Mouse (Mus musculus): Measurements from ENCODE around the gene Phlpp1. TPM values are rescaled to one million over a fixed set of nuclear protein-coding genes. Genes with fewer than 3 reads are reported as not detected.
A peak's percentile ranks its signal among the peaks of the same experiment; 100 is the strongest.

Gene Phlpp1
- polyA plus RNA-seq, 1 experiment from 2014 or later = 5.5 TPM

DNA sequence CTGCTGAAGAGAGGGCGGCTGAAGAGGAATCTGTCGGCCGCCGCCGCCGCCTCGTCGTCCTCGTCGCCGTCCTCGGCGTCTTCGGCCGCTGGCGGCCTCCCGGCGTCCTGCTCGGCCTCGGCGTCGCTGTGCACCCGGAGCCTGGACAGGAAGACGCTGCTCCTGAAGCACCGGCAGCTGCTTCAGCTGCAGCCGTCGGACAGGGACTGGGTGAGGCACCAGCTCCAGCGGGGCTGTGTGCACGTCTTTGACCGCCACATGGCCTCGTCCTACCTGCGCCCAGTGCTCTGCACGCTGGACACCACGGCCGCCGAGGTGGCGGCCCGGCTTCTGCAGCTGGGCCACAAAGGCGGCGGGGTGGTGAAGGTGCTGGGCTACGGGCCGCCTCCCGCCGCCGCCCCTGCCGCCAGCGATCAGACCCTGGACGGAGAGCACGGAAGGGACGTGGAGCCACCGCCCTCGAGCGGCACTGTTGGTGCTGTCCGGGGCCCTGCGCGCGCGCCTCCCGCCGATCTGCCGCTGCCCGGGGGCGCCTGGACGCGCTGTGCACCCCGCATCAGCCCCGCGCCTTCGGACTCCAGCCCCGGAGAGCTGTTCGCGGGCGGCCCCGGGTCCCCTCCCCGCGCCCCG is 864 bp downstream of the Phlpp1 start:
- peak overlapping the region; percentile 92 for H3K4me3 ChIP-seq
- 0% methylated on average over 60 of the region's 77 CpGs for WGBS
- H3K4me1 ChIP-seq = peaks cover 58% of the 10 kb centered on the region
- no peaks in the 10 kb centered on the region for H3K27me3 ChIP-seq (ENCODE audit: poor library complexity, severe bottlenecking)
- H3K9me3 ChIP-seq = no peaks in the 10 kb centered on the region
- peak; percentile 61 for DNase-seq (ENCODE audit: extremely low spot score, low spot score)
- H3K27ac ChIP-seq = peak overlapping the region; percentile 97
- H3K36me3 ChIP-seq (replicated peaks) = no peaks in the 10 kb centered on the region

DNA sequence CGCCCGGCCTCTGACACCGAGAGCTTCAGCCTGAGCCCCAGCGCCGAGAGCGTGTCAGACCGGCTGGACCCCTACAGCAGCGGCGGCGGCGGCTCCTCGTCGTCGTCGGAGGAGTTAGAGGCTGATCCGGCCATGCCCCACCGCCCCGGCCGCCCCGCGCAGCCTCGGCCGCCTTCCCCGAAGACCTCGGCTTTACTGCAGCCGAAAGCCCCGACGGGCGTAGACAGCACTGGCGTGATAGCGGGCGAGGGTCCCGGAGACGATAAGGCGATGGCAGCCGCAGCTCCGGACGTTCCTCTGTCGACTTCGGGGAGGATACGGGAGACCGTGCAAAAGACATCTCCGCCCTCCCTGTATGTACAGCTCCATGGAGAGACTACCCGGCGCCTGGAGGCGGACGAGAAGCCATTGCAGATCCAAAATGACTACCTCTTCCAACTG is 1.4 kb downstream of the Phlpp1 start:
- no peaks in the 10 kb centered on the region for H3K27me3 ChIP-seq (ENCODE audit: poor library complexity, severe bottlenecking)
- no peaks in the 10 kb centered on the region for H3K36me3 ChIP-seq (replicated peaks)
- 2% methylated on average over 47 of the region's 47 CpGs for WGBS
- DNase-seq (ENCODE audit: extremely low spot score, low spot score) = peak; percentile 50
- peak overlapping the region; percentile 92 for H3K4me3 ChIP-seq
- peak overlapping the region; percentile 97 for H3K27ac ChIP-seq
- H3K9me3 ChIP-seq = no peaks in the 10 kb centered on the region
- H3K4me1 ChIP-seq = peaks cover 64% of the 10 kb centered on the region

DNA sequence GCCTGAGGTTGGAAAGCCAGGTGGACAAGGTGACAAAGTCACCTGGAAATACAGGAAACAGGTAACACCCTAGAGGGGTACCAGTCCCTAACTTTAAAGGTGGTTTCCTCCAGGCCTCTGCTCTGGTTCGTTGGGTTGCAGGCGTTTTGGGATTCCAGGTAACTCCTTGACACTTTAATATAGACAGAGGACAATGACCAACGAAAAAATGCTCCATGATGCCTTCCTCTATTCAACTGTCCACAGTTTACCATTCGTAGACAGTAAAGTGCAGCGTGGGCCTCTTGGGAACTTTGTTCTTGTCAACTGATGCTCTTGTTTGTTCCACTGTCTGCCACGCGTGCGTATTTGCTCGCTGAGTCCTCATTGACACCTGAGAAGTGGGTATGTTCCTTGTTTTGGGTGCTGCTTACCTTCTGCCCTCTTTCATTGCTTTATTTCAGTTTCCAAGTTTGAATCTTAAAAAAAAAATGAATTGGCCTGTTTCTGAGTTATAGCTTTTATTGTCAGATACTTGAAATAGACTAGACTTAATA is 2.1 kb downstream of the Phlpp1 start:
- H3K4me1 ChIP-seq = peaks cover 71% of the 10 kb centered on the region
- no peaks in the 10 kb centered on the region for H3K27me3 ChIP-seq (ENCODE audit: poor library complexity, severe bottlenecking)
- 50% methylated on average over 9 of the region's 9 CpGs for WGBS
- DNase-seq (ENCODE audit: extremely low spot score, low spot score) = no peak
- H3K27ac ChIP-seq = peak overlapping the region; percentile 97; the same call in 1 of the 2 replicates
- H3K4me3 ChIP-seq = peak overlapping the region; percentile 92
- no peaks in the 10 kb centered on the region for H3K9me3 ChIP-seq
- H3K36me3 ChIP-seq (replicated peaks) = no peaks in the 10 kb centered on the region

DNA sequence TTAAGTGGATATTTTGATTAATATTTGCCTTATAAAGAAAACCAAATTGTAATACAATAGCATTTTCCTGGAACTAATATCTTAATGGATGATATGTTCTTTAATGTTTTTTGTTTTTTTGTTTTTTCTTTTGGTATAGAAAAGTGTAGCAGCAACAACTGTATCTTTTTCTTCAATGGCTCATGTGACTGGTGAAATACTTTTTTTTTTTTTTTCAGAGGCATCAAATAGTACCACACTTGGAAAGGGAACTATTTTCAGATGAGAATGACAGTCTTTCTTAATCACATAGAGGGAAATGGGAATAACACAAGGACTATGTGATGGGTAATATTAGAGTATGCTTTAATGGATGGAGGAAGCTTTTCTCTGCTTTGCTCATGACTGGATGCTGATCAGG is 3.0 kb downstream of the Phlpp1 start:
- Histone ChIP-seq H3K4me1 (peaks cover 78% of the 10 kb centered on the region), H3K9me3 (no peaks in the 10 kb centered on the region), H3K27me3 (ENCODE audit: poor library complexity, severe bottlenecking) (no peaks in the 10 kb centered on the region), H3K36me3 (replicated peaks) (no peaks in the 10 kb centered on the region), H3K4me3 (peak overlapping the region; percentile 92), H3K27ac (no peak overlapping the region)
- DNase-seq (ENCODE audit: extremely low spot score, low spot score) = no peak

DNA sequence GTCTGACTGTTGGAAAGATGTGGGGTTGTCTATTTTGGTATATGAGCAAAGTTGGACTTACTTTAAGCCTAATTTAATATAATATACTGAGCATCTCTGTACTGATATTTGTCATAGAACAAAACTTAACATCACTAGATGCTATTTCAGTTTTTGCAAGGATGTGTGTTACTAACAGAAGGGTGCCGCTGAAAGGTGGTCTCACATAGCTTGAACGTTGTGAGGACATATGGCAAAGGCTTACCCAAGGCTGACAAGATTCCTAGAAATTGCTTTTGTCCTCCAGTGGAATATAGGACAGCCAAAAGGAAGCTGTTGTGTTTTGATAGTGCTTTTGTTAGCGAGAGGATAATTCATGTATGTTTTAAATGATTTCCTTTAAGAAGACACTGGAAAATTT is 3.8 kb downstream of the Phlpp1 start:
- H3K27ac ChIP-seq = no peak overlapping the region
- peaks cover 79% of the 10 kb centered on the region for H3K4me1 ChIP-seq
- DNase-seq (ENCODE audit: extremely low spot score, low spot score) = no peak
- 77% methylated on average over 3 of the region's 3 CpGs for WGBS
- H3K4me3 ChIP-seq = peak overlapping the region; percentile 92
- no peaks in the 10 kb centered on the region for H3K27me3 ChIP-seq (ENCODE audit: poor library complexity, severe bottlenecking)
- H3K9me3 ChIP-seq = no peaks in the 10 kb centered on the region
- H3K36me3 ChIP-seq (replicated peaks) = no peaks in the 10 kb centered on the region

DNA sequence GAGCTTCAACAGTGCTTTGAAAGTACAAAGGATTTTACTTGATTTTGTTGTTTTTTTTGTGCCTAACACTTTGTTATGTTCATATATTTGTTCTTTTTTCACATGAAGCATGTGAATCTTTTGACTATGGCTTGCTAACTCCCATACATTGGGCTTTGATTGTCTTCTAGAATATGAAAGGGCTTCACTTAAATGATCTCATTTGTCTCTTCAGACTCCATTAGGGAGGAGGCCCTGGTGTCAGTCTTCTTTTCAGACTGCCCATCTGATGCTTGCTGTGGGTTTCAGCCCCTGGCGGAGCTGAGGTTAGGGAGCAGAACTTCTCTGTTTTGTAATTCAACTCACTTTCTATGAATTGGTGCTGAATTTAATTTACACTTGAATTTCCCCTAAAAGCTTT is 5.2 kb downstream of the Phlpp1 start:
- Histone ChIP-seq H3K36me3 (replicated peaks) (no peaks in the 10 kb centered on the region), H3K27ac (no peak overlapping the region), H3K4me1 (peaks cover 73% of the 10 kb centered on the region), H3K9me3 (no peaks in the 10 kb centered on the region), H3K4me3 (peak overlapping the region; percentile 23; the same call in 1 of the 2 replicates), H3K27me3 (ENCODE audit: poor library complexity, severe bottlenecking) (no peaks in the 10 kb centered on the region)
- DNase-seq (ENCODE audit: extremely low spot score, low spot score) = no peak
- 35% methylated on average over 1 of the region's 1 CpGs for WGBS

DNA sequence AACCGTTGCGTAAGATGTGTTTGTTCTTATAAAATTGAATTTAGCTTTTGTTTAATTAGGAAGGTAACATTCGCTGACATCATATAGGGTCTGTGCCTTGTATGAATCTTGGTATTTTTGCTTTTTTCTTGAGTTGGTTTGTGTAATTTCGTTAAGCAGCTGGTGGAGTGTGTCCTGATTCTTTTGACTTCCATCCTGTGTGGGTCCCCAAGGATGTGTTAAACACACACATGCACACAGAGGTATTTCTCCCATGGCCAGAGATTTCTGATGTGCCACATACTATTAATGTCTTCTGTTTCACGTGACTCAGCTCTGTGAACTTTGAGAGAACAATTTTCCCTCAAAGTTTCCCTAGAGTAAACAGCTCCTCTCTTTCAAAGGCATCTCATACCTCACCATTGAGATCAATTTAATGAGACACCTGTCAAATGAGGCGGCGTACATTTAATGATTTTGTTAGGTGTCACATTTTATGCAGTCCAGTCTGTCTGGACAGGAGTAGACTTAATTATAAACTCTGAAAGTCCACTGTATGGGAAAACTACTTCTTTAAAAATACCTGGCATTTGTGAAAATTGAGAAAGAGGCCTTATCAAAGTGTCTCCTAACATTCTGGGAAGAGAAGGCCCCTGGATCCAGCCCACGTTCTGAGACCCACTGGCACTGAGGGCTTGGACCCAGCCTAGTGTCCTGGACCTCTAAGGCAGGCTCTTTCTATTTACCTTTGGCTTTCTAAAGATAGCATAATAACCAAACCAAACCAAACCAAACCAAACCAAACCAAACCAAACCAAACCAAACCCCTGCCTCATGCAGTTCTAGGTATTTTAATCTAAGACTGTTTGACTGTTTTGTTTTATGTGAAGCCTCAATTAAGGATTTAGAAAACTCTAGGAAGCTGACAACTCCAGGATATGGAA is 6.6 kb downstream of the Phlpp1 start:
- no peaks in the 10 kb centered on the region for H3K27me3 ChIP-seq (ENCODE audit: poor library complexity, severe bottlenecking)
- 78% methylated on average over 8 of the region's 8 CpGs for WGBS
- no peak overlapping the region for H3K27ac ChIP-seq
- H3K4me3 ChIP-seq = no peak overlapping the region
- DNase-seq (ENCODE audit: extremely low spot score, low spot score) = no peak
- peaks cover 64% of the 10 kb centered on the region for H3K4me1 ChIP-seq
- no peaks in the 10 kb centered on the region for H3K36me3 ChIP-seq (replicated peaks)
- no peaks in the 10 kb centered on the region for H3K9me3 ChIP-seq

DNA sequence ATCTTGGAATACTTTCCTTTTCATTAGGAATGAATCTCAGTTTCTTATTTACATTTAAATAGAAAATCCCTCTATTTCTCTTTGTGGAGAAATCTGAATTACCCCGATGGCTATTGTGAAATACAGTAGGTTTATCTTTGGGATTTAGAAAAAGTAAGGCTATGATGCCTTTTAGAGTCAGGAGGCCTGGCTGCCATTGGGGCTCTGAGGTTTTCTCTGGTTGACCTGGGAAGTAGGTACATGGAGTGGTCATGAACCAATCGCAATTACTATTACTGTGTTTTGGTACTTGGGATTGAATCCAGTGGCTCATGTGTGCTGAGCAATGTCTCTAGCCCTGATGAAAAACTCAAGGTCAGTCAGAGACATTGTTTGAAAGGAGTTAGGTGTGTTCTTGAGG is 12.1 kb downstream of the Phlpp1 start:
- Histone ChIP-seq H3K9me3 (no peaks in the 10 kb centered on the region), H3K27ac (no peak overlapping the region), H3K4me3 (no peak overlapping the region), H3K4me1 (peaks cover 31% of the 10 kb centered on the region), H3K36me3 (replicated peaks) (no peaks in the 10 kb centered on the region), H3K27me3 (ENCODE audit: poor library complexity, severe bottlenecking) (no peaks in the 10 kb centered on the region)
- 97% methylated on average over 2 of the region's 2 CpGs for WGBS
- no peak for DNase-seq (ENCODE audit: extremely low spot score, low spot score)

DNA sequence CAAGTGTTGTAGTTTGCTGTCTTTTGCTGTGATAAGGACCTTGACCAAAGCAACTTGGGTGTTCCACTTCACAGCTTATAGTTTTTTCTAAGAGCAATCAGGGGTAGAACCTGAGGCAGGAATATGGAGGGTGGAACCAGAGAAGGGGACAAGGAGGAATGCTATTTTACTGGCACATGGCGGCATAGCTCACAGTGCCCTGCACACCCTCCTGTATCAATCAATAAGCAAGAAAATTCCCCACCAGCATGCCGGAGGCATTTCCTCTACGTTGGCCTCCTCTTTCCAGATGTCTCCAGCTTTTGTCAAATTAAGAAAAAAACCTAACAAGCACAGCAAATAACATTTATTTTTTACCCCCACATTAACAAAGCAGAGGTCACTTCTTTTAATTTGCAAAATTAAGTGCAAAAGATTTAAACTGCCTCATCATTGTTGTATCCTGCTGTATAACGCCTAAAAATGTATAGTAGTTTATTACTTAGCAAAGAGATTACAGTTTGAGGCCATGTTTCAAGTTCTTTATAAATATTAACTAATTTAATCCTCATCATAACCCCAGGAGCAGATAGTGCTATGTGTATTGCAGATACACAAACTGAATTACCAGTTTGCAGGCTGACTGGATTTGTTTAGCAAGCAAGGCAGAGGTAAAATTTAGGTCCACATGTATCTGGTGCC is 13.4 kb downstream of the Phlpp1 start:
- Histone ChIP-seq H3K36me3 (replicated peaks) (no peaks in the 10 kb centered on the region), H3K27ac (no peak overlapping the region), H3K9me3 (no peaks in the 10 kb centered on the region), H3K27me3 (ENCODE audit: poor library complexity, severe bottlenecking) (no peaks in the 10 kb centered on the region), H3K4me3 (no peak overlapping the region), H3K4me1 (peaks cover 23% of the 10 kb centered on the region)
- 76% methylated on average over 4 of the region's 4 CpGs for WGBS
- no peak for DNase-seq (ENCODE audit: extremely low spot score, low spot score)

DNA sequence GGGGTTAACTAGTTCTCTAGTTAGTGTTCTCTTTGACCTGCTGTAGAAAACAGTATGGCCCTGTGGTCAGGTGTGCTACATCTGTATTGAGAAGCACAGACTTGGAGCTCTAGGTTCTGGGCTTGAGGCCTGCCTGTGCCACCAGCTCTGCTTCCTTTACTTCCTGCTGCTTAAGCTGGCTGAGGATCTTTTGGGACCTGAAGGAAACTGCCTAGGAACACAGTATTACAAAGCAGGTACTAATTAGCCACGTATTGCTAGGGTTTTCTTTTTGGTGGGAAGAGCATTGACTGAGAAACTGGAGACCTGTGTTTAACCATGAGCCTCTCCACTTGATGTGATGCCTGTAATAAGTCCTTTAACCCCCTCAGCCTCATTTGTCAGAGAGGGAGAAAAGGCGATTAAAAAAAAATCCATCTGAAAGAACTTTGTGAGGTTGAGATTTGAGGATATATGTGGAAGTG is 13.9 kb downstream of the Phlpp1 start:
- DNase-seq (ENCODE audit: extremely low spot score, low spot score) = no peak
- 0 out of 2 replicates have a peak overlapping the region, but pooled peaks have one; percentile 11 for H3K27ac ChIP-seq
- no peaks in the 10 kb centered on the region for H3K36me3 ChIP-seq (replicated peaks)
- H3K4me1 ChIP-seq = peaks cover 23% of the 10 kb centered on the region
- H3K9me3 ChIP-seq = no peaks in the 10 kb centered on the region
- H3K27me3 ChIP-seq (ENCODE audit: poor library complexity, severe bottlenecking) = no peaks in the 10 kb centered on the region
- no peak overlapping the region for H3K4me3 ChIP-seq
- 32% methylated on average over 2 of the region's 2 CpGs for WGBS

DNA sequence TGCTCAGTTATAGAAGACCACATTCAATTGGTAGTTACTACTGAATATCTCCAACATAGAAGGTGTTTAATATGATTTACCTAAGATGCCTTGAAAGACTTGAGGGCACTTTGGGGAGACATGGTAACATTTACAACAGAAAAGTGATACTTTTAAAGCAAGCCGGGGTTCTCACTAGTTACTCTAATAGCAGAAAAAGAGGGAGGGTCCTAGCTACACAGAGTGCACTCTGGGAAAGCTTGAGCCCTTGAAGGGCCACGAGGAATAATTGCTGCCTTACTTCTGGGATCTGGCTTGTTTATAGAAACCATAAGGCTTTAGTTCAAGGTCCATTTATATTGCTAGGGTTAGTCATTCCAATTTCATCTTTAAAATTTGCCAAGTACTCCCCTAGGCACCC is 14.5 kb downstream of the Phlpp1 start:
- Histone ChIP-seq H3K4me3 (no peak overlapping the region), H3K4me1 (peaks cover 23% of the 10 kb centered on the region), H3K9me3 (no peaks in the 10 kb centered on the region), H3K27ac (no peak overlapping the region), H3K27me3 (ENCODE audit: poor library complexity, severe bottlenecking) (no peaks in the 10 kb centered on the region), H3K36me3 (replicated peaks) (no peaks in the 10 kb centered on the region)
- DNase-seq (ENCODE audit: extremely low spot score, low spot score) = no peak
- 49% methylated on average over 2 of the region's 2 CpGs for WGBS

DNA sequence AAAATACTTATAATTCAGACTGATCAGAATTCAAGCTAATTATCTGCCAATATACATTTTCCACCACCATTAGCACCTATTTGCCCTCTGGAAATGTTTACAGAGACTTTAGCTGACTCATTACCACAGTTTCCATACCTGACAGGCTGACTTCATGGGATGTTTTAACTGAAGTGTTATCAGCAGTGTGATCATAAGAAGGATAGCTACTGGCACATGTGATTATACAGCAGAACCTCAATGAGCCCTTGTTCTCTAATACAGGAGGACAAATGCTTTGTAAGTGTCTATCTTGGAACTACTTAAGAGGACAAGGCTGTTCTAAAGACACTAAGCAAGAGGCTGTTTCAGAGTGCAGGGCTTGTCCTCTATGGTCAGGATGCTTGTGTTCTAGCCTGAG is 15.9 kb downstream of the Phlpp1 start:
- H3K27ac ChIP-seq = no peak overlapping the region
- no peaks in the 10 kb centered on the region for H3K27me3 ChIP-seq (ENCODE audit: poor library complexity, severe bottlenecking)
- H3K4me1 ChIP-seq = peaks cover 33% of the 10 kb centered on the region
- no peaks in the 10 kb centered on the region for H3K9me3 ChIP-seq
- DNase-seq (ENCODE audit: extremely low spot score, low spot score) = no peak
- no peak overlapping the region for H3K4me3 ChIP-seq
- no peaks in the 10 kb centered on the region for H3K36me3 ChIP-seq (replicated peaks)

All from forebrain, embryonic 10.5 days (tissue).